Mouse (Mus musculus) cerebellum, adult 2 months (tissue): ENCODE measurements around the gene 5730522E02Rik. TPM values are rescaled to one million over a fixed set of nuclear protein-coding genes. Genes with fewer than 3 reads are reported as not detected.

Experiments used
- DNase-seq, 2 experiments: peaks; one replicate each; pipeline ENCODE4 v3.0.0; 2021
- H3K27ac ChIP-seq: fragments of 200-500 bp; 2 replicates; pipeline ENCODE4 v1.5.1; 2012; ENCODE audit warnings: low read length, control low read depth, inconsistent platforms; ENCODE audit not compliant: insufficient read depth
- H3K27me3 ChIP-seq: fragments of 200-500 bp; 2 replicates; pipeline ENCODE4 v1.6.1; 2012; ENCODE audit warnings: inconsistent platforms, mild to moderate bottlenecking, low read length, moderate library complexity; ENCODE audit not compliant: control insufficient read depth, insufficient read depth
- H3K4me1 ChIP-seq: fragments of 200-500 bp; 2 replicates; pipeline ENCODE4 v1.6.1; 2011; ENCODE audit warnings: low read length; ENCODE audit not compliant: control insufficient read depth, insufficient read depth
- H3K4me3 ChIP-seq: fragments of 200-500 bp; replicated peaks from 2 replicates; pipeline ENCODE3; 2011; ENCODE audit warnings: mild to moderate bottlenecking, low read depth, low read length, control low read depth; ENCODE audit not compliant: insufficient read depth
- CTCF ChIP-seq: fragments of 200-500 bp; IDR thresholded peaks from 2 replicates; pipeline ENCODE4 v1.5.1; 2011; ENCODE audit warnings: low read depth, mild to moderate bottlenecking, control low read depth, low read length, moderate library complexity, borderline replicate concordance; ENCODE audit not compliant: insufficient read depth
- POLR2A ChIP-seq: fragments of 200-500 bp; IDR thresholded peaks from 2 replicates; pipeline ENCODE4 v1.6.1; 2011; ENCODE audit warnings: low read length, control low read depth, borderline replicate concordance; ENCODE audit not compliant: insufficient read depth
- WGBS: fragments of 180-500 bp; shearing (Covaris S2); methylation state at CpG from one replicate; pipeline ENCODE4 v1.1.7; 2018; 5-methylcytosine and 5-hydroxymethylcytosine counted together
- polyA plus RNA-seq: library from polyadenylated mRNA; depleted of rRNA; stranded (reverse); fragments of >200 nt; gene quantifications from 2 replicates; pipeline ENCODE4 v1.2.3, GENCODE M21; 2012; rRNA removed

The 5730522E02Rik gene
- polyA plus RNA-seq, 1 experiment: 1.4 TPM

DNA sequence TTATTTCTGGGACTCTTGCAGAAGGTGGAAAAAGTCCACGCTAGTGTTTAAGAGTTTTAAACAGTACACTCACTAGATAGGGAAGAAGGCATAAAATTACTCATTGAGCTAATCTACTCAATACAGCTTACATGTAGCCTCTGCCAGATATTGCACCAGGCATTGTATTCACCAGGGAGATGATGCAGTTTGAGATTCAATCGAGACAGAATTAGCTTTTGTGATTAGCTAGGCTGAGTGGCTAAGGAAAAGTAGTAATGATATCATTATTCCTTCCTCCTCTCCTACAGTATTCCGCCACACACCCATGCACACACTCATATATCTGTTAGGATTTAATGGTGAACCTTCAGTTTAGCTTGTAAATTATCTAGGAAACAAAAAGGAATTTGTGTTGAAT is 615.8 kb downstream of the 5730522E02Rik start:
- no peak for DNase-seq
- Histone ChIP-seq H3K4me1 (no peaks in the 10 kb centered on the region), H3K27ac (no peak overlapping the region), H3K27me3 (no peaks in the 10 kb centered on the region; the same call in 1 of the 2 replicates), H3K4me3 (no peak overlapping the region)
- TF ChIP-seq POLR2A (no peak), CTCF (no peak)
- WGBS: 65% methylated on average over 3 of the region's 3 CpGs

DNA sequence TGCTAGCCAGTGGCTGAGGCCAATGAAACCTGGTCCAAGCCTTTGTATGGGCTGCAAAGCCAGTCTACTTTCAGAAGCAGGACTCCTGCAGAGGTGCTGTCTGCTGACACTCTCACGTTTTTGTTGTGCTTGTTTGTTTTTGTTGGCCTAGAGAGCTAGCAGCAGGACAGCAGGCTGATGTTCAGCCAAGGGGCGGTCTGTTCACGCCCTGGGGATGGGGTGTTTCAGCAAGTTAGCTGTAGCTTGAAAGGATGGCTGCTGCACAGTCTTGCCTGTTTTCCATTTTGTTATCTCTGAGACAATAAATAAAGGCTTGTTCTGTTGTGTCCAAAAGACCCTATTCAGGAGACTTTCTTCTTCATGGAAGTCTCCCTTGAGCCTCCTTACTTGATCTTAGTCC is 618.3 kb downstream of the 5730522E02Rik start:
- Histone ChIP-seq H3K4me3 (no peak overlapping the region), H3K4me1 (no peaks in the 10 kb centered on the region), H3K27me3 (no peaks in the 10 kb centered on the region), H3K27ac (no peak overlapping the region)
- DNase-seq: no peak
- WGBS: 15% methylated on average over 3 of the region's 3 CpGs
- TF ChIP-seq CTCF (no peak), POLR2A (no peak)

DNA sequence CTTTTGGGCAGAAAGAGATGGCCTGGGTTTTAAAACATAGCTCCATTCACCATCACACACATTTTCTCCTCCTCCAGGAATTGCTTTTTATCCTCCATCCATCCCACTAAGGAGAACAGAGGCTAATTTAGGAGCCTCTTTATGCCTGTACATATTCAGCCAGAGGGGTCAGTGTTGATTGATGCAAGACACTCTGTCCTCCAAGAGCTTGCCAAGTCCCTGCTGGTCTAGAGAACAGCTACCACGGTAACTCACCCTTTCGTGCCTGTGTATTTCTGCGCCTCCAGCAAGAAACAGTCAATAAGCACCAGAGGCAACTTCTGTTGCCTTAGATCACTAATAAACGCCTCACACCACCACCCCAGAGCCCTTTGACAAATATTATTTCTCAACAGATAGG is 620.3 kb downstream of the 5730522E02Rik start:
- H3K4me1 ChIP-seq: no peaks in the 10 kb centered on the region
- DNase-seq: no peak
- TF ChIP-seq POLR2A (no peak), CTCF (no peak)
- no peaks in the 10 kb centered on the region for H3K27me3 ChIP-seq
- 29% methylated on average over 4 of the region's 4 CpGs for WGBS
- no peak overlapping the region for H3K4me3 ChIP-seq
- H3K27ac ChIP-seq: no peak overlapping the region

DNA sequence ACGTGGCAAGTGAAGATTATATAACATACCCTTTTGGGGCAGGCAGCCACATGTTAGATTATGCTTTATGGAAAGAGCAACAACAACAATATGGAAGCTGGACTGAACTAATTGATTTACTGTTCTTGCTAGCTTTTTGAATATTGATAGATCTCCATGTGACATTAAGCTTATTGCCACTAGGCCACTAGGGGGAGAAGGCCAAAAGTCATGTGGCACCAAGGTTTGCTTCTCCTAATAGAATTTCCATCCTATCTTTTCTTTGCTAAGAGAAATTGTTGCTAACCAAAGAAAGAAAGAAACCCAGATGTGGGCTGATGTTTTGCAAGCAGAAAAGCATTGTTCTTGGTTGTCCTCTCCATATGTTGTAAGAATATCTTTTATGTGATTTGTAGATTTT is 621.1 kb downstream of the 5730522E02Rik start:
- Histone ChIP-seq H3K27me3 (no peaks in the 10 kb centered on the region), H3K4me1 (no peaks in the 10 kb centered on the region), H3K4me3 (no peak overlapping the region), H3K27ac (no peak overlapping the region)
- no peak for DNase-seq
- no peak for TF ChIP-seq POLR2A
- TF ChIP-seq CTCF: no peak
- 63% methylated on average over 1 of the region's 1 CpGs for WGBS

DNA sequence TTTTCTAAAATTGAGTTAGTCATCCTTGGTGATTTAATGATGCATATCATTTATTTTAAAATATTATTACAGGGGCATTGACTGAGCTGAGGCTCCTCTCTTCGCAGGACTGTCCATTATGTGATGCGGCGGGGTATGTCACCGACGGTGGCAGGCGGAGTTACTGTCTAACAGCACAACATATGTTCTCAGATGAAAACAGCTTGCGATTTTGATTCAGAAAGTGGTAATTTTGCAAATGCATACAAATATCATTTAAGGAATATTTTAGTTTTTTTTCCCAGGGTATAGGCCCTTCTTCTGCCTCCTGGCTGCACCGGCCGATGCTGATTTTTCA is 636.5 kb downstream of the 5730522E02Rik start:
- Histone ChIP-seq H3K27me3 (no peaks in the 10 kb centered on the region), H3K4me1 (no peaks in the 10 kb centered on the region), H3K27ac (no peak overlapping the region), H3K4me3 (no peak overlapping the region)
- no peak for TF ChIP-seq CTCF
- no peak for TF ChIP-seq POLR2A
- WGBS: 81% methylated on average over 9 of the region's 9 CpGs
- no peak for DNase-seq

DNA sequence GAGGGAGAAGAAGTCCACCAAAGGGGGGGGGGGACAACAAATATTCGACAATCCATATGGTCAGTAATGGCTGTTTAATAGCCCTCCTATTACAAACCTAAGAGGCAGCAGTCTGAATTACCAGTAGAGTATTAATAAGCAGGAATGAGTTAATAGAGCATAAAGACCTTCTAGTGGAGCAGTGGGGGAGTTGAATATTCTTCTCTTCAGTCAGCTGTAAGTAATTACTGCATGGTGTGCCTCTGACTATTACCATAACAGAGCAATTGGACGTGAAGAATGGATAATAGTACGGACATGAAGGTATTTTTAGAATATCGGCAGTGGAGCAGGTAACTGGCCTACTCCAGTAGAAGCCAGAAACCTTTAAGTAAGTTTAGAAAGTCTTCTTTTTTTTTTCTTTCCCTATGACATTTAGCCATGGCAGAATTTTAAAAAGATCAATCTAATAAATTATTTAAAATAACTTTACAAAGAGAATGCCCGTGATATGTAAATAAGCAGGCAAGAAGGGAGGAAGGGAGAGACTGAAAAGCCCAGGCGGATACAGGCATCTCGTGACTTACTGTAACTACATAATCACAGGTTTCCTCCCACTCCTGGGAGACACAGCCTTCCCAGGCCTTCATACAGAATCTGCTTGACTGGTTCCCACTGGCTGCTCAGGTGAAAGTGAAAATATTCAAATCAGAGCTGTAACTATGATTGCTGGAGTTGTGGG is 637.0 kb downstream of the 5730522E02Rik start:
- 37% methylated on average over 7 of the region's 7 CpGs for WGBS
- no peak for DNase-seq
- H3K27ac ChIP-seq: no peak overlapping the region
- no peaks in the 10 kb centered on the region for H3K4me1 ChIP-seq
- no peaks in the 10 kb centered on the region for H3K27me3 ChIP-seq
- no peak overlapping the region for H3K4me3 ChIP-seq
- no peak for TF ChIP-seq POLR2A
- TF ChIP-seq CTCF: no peak

DNA sequence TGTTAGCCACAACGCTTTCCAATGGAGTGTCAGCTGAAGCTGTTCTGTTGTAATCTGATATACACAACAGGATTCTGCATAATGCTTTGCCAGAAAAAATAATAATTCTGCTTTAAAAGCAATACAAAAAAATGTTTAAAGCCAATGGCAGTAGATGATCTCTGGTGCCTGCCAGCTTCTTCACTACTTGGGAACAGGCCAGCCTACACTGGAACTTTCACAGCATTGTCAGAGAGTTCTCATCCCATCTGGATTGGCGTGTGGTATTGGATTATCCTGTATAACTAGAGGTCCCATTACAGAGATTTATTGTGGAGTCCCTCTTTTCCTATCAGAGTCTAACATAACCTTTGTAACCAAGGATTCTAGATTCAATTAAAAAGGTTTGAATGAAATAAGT is 639.2 kb downstream of the 5730522E02Rik start:
- H3K27me3 ChIP-seq: no peaks in the 10 kb centered on the region
- DNase-seq: no peak
- TF ChIP-seq POLR2A (no peak), CTCF (no peak)
- H3K4me3 ChIP-seq: no peak overlapping the region
- 55% methylated on average over 2 of the region's 2 CpGs for WGBS
- H3K27ac ChIP-seq: no peak overlapping the region
- H3K4me1 ChIP-seq: no peaks in the 10 kb centered on the region

Other genes with a start within 250 kb of the 5730522E02Rik start
- gene Fancl, start 175.4 kb upstream of the 5730522E02Rik start, polyA plus RNA-seq: 5.9 and 6.0 TPM in 2 replicates